Mouse (Mus musculus): Measurements from ENCODE around the gene Mtch1.

DNA sequence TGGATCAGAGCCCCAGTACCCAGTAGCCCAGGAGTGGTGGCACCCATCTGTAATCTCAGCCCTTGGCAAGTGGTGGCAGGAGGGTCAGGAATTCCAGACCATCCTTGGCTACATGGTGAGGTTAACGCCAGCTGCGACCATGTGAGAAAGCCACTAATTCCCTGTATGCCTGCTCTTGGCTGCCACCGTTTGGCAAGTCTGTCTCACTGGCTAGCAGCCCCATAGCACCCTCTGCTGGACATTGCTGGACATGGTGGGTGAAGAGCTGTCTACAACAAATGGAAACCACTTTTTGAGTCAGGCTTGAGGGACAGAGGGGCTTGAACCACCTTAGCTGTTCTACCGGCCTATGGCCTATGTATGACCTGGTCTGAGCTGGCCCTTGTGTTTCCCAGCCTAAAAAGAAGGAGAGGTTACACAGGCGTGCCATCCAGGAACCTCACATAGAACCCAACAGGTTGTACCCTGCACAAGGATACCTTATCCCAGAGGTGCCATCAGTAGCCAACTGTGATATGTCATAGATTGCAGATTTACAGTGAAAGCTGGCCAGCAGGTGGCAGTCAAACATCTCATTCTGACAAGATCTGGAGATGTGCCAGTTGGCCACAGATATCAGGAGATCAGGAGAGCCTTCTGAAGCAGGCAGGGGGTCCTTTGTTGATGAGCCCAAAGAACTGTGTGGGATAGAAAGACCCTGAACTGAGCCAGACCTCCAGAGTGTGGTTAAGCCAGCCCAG, 23.4 kb upstream of the Mtch1 start:
- no peak for TF ChIP-seq EP300 (IDR thresholded peaks at IDR 0.05; ENCODE audit: low read depth)
- TF ChIP-seq CTCF (IDR thresholded peaks at IDR 0.05; ENCODE audit: low read depth) = peak; percentile 100

All from liver, embryonic 14.5 days (tissue).